ENCODE assay signal across 8 mouse cellular contexts in the genomic region with DNA sequence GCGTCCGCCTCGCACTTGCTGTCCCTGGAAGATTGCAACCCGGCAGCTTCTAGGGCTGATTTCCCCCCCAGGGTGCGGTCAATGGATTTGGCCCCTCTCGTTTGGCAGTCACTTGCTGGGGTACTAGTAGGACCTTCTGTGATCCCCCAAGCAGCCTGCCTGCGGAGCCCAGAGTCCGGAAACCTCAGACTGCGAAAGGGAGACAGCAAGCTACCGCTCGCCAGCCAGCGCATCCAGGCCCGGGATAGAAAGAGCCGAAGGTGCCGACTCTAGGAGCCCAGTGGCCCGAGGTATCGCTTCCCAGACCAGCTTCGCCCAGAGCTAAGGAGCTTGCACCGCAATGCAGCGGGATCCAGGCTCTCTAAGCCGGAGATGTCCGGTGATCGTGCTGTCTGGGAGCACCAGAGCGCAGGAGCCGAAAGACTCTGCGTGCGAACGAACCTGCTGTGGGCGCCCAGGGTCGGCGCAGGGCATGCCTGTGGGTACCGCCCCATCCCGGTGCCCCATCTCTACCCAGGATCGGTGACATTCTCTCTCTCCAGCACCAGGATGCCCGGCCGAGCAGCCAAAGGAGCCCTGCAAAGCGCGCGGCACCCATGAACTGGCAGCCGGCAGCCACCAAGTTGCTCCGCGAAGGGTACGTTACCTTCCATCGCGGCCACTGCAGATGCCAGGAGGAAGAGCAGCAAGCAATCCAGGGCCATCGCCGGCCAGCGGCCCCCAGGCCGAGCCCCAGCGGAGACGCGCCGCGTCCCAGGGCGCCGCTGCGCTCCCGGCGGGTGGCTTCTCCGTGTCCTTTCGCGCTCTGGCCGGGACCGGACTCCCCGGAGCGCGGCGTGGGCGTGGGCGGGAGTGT. TPM values are rescaled to one million over a fixed set of nuclear protein-coding genes. Genes with fewer than 3 reads are reported as not detected.
DNase-seq lines count a peak whose midpoint lies in the region; ATAC-seq lines count a peak whose summit lies in the region.

No protein-coding gene starts in this region.

- H3K4me3 ChIP-seq in intestine, embryonic 16.5 days (ENCODE audit: low read length): peak overlapping the region; percentile 56
- peak overlapping the region; percentile 43 for H3K4me3 ChIP-seq in liver, embryonic 12.5 days

- intact Hi-C loops in gastrocnemius, postnatal 14 days (cut with DNase I; ENCODE audit: low total_unique reads): loop anchor here (10.0 kb wide), 2 partner anchors 429 to 1049 kb away; no protein-coding TSS in a partner anchor

- ATAC-seq in intestine, embryonic 16.5 days: peak; percentile 64
- ATAC-seq in liver, embryonic 12.5 days: peak; percentile 21; the same call in 1 of the 2 replicates

- DNase-seq in layer of hippocampus, adult 11-12 months (ENCODE audit: low spot score): peak; percentile 28
- DNase-seq in layer of hippocampus, adult 9-11 months: no peak
- DNase-seq in cerebellum, postnatal 25 days: peak; percentile 67 to 79
- DNase-seq in gastrocnemius, postnatal 14 days: peak; percentile 32
- DNase-seq in retina, embryonic 14.5 days (ENCODE audit: low spot score): peak; percentile 61
- no peak for DNase-seq in urinary bladder, postnatal 14 days (ENCODE audit: low spot score)

- peaks cover 7% of the 10 kb centered on the region; the same call in 1 of the 2 replicates for H3K4me1 ChIP-seq in intestine, embryonic 16.5 days (ENCODE audit: control insufficient read depth, insufficient read depth, low read length)
- peaks cover 11% of the 10 kb centered on the region; the same call in 1 of the 2 replicates for H3K4me1 ChIP-seq in liver, embryonic 12.5 days

- under 1% methylated on average over 70 of the region's 70 CpGs for WGBS in intestine, embryonic 16.5 days
- WGBS in liver, embryonic 12.5 days (ENCODE audit: insufficient replicate concordance): 3% methylated on average over 59 of the region's 70 CpGs

- H3K27me3 ChIP-seq in intestine, embryonic 16.5 days (replicated peaks; ENCODE audit: control insufficient read depth, insufficient read depth, low read length): peaks cover 74% of the 10 kb centered on the region
- peaks cover 85% of the 10 kb centered on the region for H3K27me3 ChIP-seq in liver, embryonic 12.5 days (replicated peaks)

- no peaks in the 10 kb centered on the region for H3K36me3 ChIP-seq in intestine, embryonic 16.5 days (ENCODE audit: control insufficient read depth, insufficient read depth, low read length)
- no peaks in the 10 kb centered on the region for H3K36me3 ChIP-seq in liver, embryonic 12.5 days

- no peak overlapping the region for H3K27ac ChIP-seq in intestine, embryonic 16.5 days (ENCODE audit: low read length)
- no peak overlapping the region for H3K27ac ChIP-seq in liver, embryonic 12.5 days

- peak overlapping the region; percentile 65 for H3K9ac ChIP-seq in intestine, embryonic 16.5 days (ENCODE audit: low read depth, low read length)
- no peak overlapping the region for H3K9ac ChIP-seq in liver, embryonic 12.5 days

- H3K9me3 ChIP-seq in intestine, embryonic 16.5 days (ENCODE audit: control insufficient read depth, low read length): no peaks in the 10 kb centered on the region
- no peaks in the 10 kb centered on the region for H3K9me3 ChIP-seq in liver, embryonic 12.5 days (replicated peaks)

- peak overlapping the region; percentile 92 for H3K4me2 ChIP-seq in intestine, embryonic 16.5 days (ENCODE audit: low read depth, low read length)
- H3K4me2 ChIP-seq in liver, embryonic 12.5 days: peak overlapping the region; percentile 65

RNA-seq across cellular contexts. Expression of gene Ephb1, which starts 0.6 kb away (rescaled TPM):
- total RNA-seq in gastrocnemius, postnatal 14 days (2021): 1 to 10 TPM; 2.6 to 3.4 TPM
- polyA plus RNA-seq in intestine, embryonic 16.5 days (2015; fragmentation: Nextera tagmentation; extraction: Ambion mirVana): 5.0 and 5.1 TPM in 2 replicates
- polyA plus RNA-seq in liver, embryonic 12.5 days (2016; fragmentation: Nextera tagmentation; extraction: Ambion mirVana): 0.42 and 0.44 TPM in 2 replicates

Comparison
In these comparisons a context has a peak if more than half of its experiments do, and no peak if none do; other contexts are left out.
1. DNase-seq: peak in layer of hippocampus, adult 11-12 months (single experiment), cerebellum, postnatal 25 days (2 of 2), gastrocnemius, postnatal 14 days (single experiment) and retina, embryonic 14.5 days (single experiment); none in layer of hippocampus, adult 9-11 months (single experiment) and urinary bladder, postnatal 14 days (single experiment).